Mouse (Mus musculus) lung, adult 2 months (tissue): ENCODE measurements around the gene Asdurf. TPM values are rescaled to one million over a fixed set of nuclear protein-coding genes. Genes with fewer than 3 reads are reported as not detected.
A peak's percentile ranks its signal among the peaks of the same experiment; 100 is the strongest.
"Not testable (repeated sequence)": the region's sequence is repeated elsewhere in the genome, so short reads cannot be mapped to it uniquely, and the experiment has no call there.

Experiments used
- DNase-seq: peaks from one replicate; pipeline ENCODE4 v3.0.0; 2022
- H3K4me1 ChIP-seq: fragments of 200-500 bp; 2 replicates; pipeline ENCODE4 v1.6.1; 2011; ENCODE audit warnings: low read length; ENCODE audit not compliant: control insufficient read depth, insufficient read depth
- H3K4me3 ChIP-seq: fragments of 200-500 bp; replicated peaks from 2 replicates; pipeline ENCODE3; 2011; ENCODE audit warnings: low read depth, mild to moderate bottlenecking, control low read depth, low read length; ENCODE audit errors: extremely low read depth
- CTCF ChIP-seq: fragments of 200-500 bp; IDR thresholded peaks from 2 replicates; pipeline ENCODE4 v1.5.1; 2011; ENCODE audit warnings: mild to moderate bottlenecking, low read length, control low read depth; ENCODE audit not compliant: insufficient read depth
- POLR2A ChIP-seq: fragments of 200-500 bp; IDR thresholded peaks from 2 replicates; pipeline ENCODE4 v1.6.1; 2011; ENCODE audit warnings: low read depth, mild to moderate bottlenecking, control low read depth, low read length, borderline replicate concordance; ENCODE audit errors: extremely low read depth
- WGBS: fragments of 180-500 bp; shearing (Covaris S2); methylation state at CpG from one replicate; pipeline ENCODE4 v1.1.7; 2018; 5-methylcytosine and 5-hydroxymethylcytosine counted together
- polyA plus RNA-seq: library from polyadenylated mRNA; depleted of rRNA; stranded (reverse); fragments of >200 nt; gene quantifications from 2 replicates; pipeline ENCODE4 v1.2.3, GENCODE M21; 2012; rRNA removed

Gene Asdurf
- polyA plus RNA-seq, 1 experiment, result not detected

GRCm38 (mm10) chr1:53335465-53335864, 17.0 kb downstream of the Asdurf start:
- H3K4me3 ChIP-seq, result no peak overlapping the region
- no peak for DNase-seq
- TF ChIP-seq CTCF, result no peak
- no peak for TF ChIP-seq POLR2A
- no peaks in the 10 kb centered on the region for H3K4me1 ChIP-seq

- not testable (repeated sequence) for H3K4me3 ChIP-seq, H3K4me1 ChIP-seq, DNase-seq
- WGBS, result 63% methylated on average over 5 of the region's 5 CpGs
Observed at GRCm38 (mm10) chr1:53333527-53333926, 18.9 kb downstream of the Asdurf start.

- 86% methylated on average over 5 of the region's 5 CpGs for WGBS
- Histone ChIP-seq H3K4me1 (no peaks in the 10 kb centered on the region), H3K4me3 (no peak overlapping the region)
- no peak for DNase-seq
- TF ChIP-seq POLR2A, result no peak
Observed at GRCm38 (mm10) chr1:53324827-53325494, 27.5 kb downstream of the Asdurf start.

- DNase-seq, result no peak
- Histone ChIP-seq H3K4me1 (no peaks in the 10 kb centered on the region), H3K4me3 (no peak overlapping the region)
- TF ChIP-seq CTCF (no peak), POLR2A (no peak)
- 96% methylated on average over 1 of the region's 1 CpGs for WGBS
Observed at GRCm38 (mm10) chr1:53324277-53324676, 28.1 kb downstream of the Asdurf start.

GRCm38 (mm10) chr1:53323254-53323653, 29.2 kb downstream of the Asdurf start:
- no peak for DNase-seq
- WGBS, result 90% methylated on average over 5 of the region's 5 CpGs
- TF ChIP-seq CTCF (no peak), POLR2A (no peak)
- no peak overlapping the region for H3K4me3 ChIP-seq
- H3K4me1 ChIP-seq, result no peaks in the 10 kb centered on the region

- no peak for DNase-seq
- Histone ChIP-seq H3K4me1 (no peaks in the 10 kb centered on the region), H3K4me3 (no peak overlapping the region)
- TF ChIP-seq CTCF (no peak), POLR2A (no peak)
- WGBS, result 97% methylated on average over 4 of the region's 4 CpGs
Observed at GRCm38 (mm10) chr1:53321662-53322344, 30.6 kb downstream of the Asdurf start.

GRCm38 (mm10) chr1:53312989-53313967, 39.1 kb downstream of the Asdurf start, which contains the start of gene Osgepl1:
Gene Osgepl1 (plus strand): TSS chr1:53313624.
- WGBS, result 1% methylated on average over 27 of the region's 27 CpGs
- peak within 1 kb of the TSS; percentile 77 for H3K4me3 ChIP-seq
- TF ChIP-seq POLR2A, result peak; percentile 77; the same call in 1 of the 2 replicates
- TF ChIP-seq CTCF, result no peak
- DNase-seq, result peak; percentile 88
- peaks cover 3% of the 10 kb centered on the region; the same call in 1 of the 2 replicates for H3K4me1 ChIP-seq

GRCm38 (mm10) chr1:53300506-53300905, 51.9 kb downstream of the Asdurf start:
- H3K4me3 ChIP-seq, result no peak overlapping the region
- TF ChIP-seq CTCF, result no peak
- TF ChIP-seq POLR2A, result no peak
- no peak for DNase-seq
- H3K4me1 ChIP-seq, result no peaks in the 10 kb centered on the region
- WGBS, result 74% methylated on average over 4 of the region's 4 CpGs

Other genes with a start within 250 kb of the Asdurf start
- gene 1700019A02Rik, start 165.0 kb downstream of the Asdurf start, polyA plus RNA-seq, result not detected in 2 replicates
- 0.93 and 0.95 TPM in 2 replicates for gene Pms1, start 55.6 kb downstream of the Asdurf start, polyA plus RNA-seq
- gene Ormdl1, start 55.5 kb downstream of the Asdurf start, polyA plus RNA-seq, result 3.6 and 6.4 TPM in 2 replicates
- gene Gm28778, start 55.5 kb downstream of the Asdurf start, polyA plus RNA-seq, result 13.1 and 15.9 TPM in 2 replicates
- gene Osgepl1, start 39.0 kb downstream of the Asdurf start, polyA plus RNA-seq, result 2.2 and 3.9 TPM in 2 replicates
- gene Gm28551, start within 50 bp of the Asdurf start, polyA plus RNA-seq, result not detected in 2 replicates
- gene Asnsd1, start 133 bp upstream of the Asdurf start, polyA plus RNA-seq, result 3.7 and 5.5 TPM in 2 replicates